Mouse (Mus musculus) stomach, embryonic 16.5 days (tissue): ENCODE measurements at regions not wholly inside any gene's neighbourhood (a gene's known extent, or its start where the extent isn't known, plus 50 kb on each side); places are given as distances from the start of the nearest gene placed in this dataset.

Source experiments
- ATAC-seq: fragments of 200-750 bp; cut with Nextera tagmentation; 2 replicates; pipeline ENCODE4 v1.8.0; 2017; ENCODE audit warnings: moderate number of reproducible peaks, moderate TSS enrichment; ENCODE audit not compliant: insufficient read depth, low FRiP score
- H3K27ac ChIP-seq: fragments of 300-500 bp; sonication (generic); 2 replicates; pipeline ENCODE4 v1.5.1; 2014; ENCODE audit warnings: low read length
- H3K27me3 ChIP-seq: fragments of 300-500 bp; sonication (generic); 2 replicates; pipeline ENCODE4 v1.6.1; 2014; ENCODE audit warnings: low read length, control low read depth, mixed read lengths; ENCODE audit not compliant: control insufficient read depth, insufficient read depth
- H3K36me3 ChIP-seq: fragments of 300-500 bp; sonication (generic); 2 replicates; pipeline ENCODE4 v1.6.1; 2014; ENCODE audit warnings: low read length; ENCODE audit not compliant: control insufficient read depth, insufficient read depth
- H3K4me1 ChIP-seq: fragments of 300-500 bp; sonication (generic); 2 replicates; pipeline ENCODE4 v1.6.1; 2014; ENCODE audit warnings: low read length, control low read depth, mixed read lengths; ENCODE audit not compliant: control insufficient read depth, insufficient read depth
- H3K4me2 ChIP-seq: fragments of 300-500 bp; sonication (generic); 2 replicates; pipeline ENCODE4 v1.6.1; 2014; ENCODE audit warnings: low read depth, low read length, mixed read lengths
- H3K4me3 ChIP-seq: fragments of 300-500 bp; sonication (generic); replicated peaks from 2 replicates; pipeline ENCODE4 v1.5.1; 2014; ENCODE audit warnings: mild to moderate bottlenecking, low read length
- H3K9ac ChIP-seq: fragments of 300-500 bp; sonication (generic); 2 replicates; pipeline ENCODE4 v1.6.1; 2014; ENCODE audit warnings: low read length
- H3K9me3 ChIP-seq: fragments of 300-500 bp; sonication (generic); replicated peaks from 2 replicates; pipeline ENCODE4 v1.6.1; 2016; ENCODE audit warnings: low read length, control low read depth; ENCODE audit not compliant: control insufficient read depth
- WGBS: fragments of 180-500 bp; shearing (Covaris S2); extraction: QIAGEN DNeasy Blood & Tissue Kit; methylation state at CpG from one replicate; pipeline ENCODE4 v1.1.7; 2014; 5-methylcytosine and 5-hydroxymethylcytosine counted together

- 72% methylated on average over 4 of the region's 4 CpGs for WGBS
- H3K36me3 ChIP-seq, result no peaks in the 10 kb centered on the region
- no peak for ATAC-seq
- H3K4me1 ChIP-seq, result no peaks in the 10 kb centered on the region
- no peak overlapping the region for H3K4me3 ChIP-seq
- H3K27ac ChIP-seq, result no peak overlapping the region
- no peaks in the 10 kb centered on the region for H3K9me3 ChIP-seq
- H3K4me2 ChIP-seq, result no peak overlapping the region
- H3K9ac ChIP-seq, result no peak overlapping the region
- H3K27me3 ChIP-seq, result no peaks in the 10 kb centered on the region
These were observed 293.4 kb upstream of the Sstr1 start for GRCm38 (mm10) chr12:57918211-57918610.

GRCm38 (mm10) chr12:57922031-57922430 is 289.5 kb upstream of the Sstr1 start:
- Histone ChIP-seq H3K4me2 (no peak overlapping the region), H3K9me3 (no peaks in the 10 kb centered on the region), H3K4me1 (no peaks in the 10 kb centered on the region), H3K4me3 (no peak overlapping the region), H3K27ac (no peak overlapping the region), H3K9ac (no peak overlapping the region), H3K27me3 (no peaks in the 10 kb centered on the region), H3K36me3 (no peaks in the 10 kb centered on the region)
- WGBS, result 51% methylated on average over 1 of the region's 1 CpGs
- no peak for ATAC-seq

GRCm38 (mm10) chr12:57924422-57924821 is 287.1 kb upstream of the Sstr1 start:
- no peak for ATAC-seq
- H3K9me3 ChIP-seq, result no peaks in the 10 kb centered on the region
- H3K27ac ChIP-seq, result no peak overlapping the region
- H3K4me2 ChIP-seq, result no peak overlapping the region
- no peak overlapping the region for H3K9ac ChIP-seq
- WGBS, result 84% methylated on average over 2 of the region's 2 CpGs
- no peak overlapping the region for H3K4me3 ChIP-seq
- no peaks in the 10 kb centered on the region for H3K36me3 ChIP-seq
- H3K27me3 ChIP-seq, result no peaks in the 10 kb centered on the region
- H3K4me1 ChIP-seq, result no peaks in the 10 kb centered on the region

- no peaks in the 10 kb centered on the region for H3K27me3 ChIP-seq
- no peaks in the 10 kb centered on the region for H3K9me3 ChIP-seq
- H3K4me2 ChIP-seq, result no peak overlapping the region
- no peaks in the 10 kb centered on the region for H3K36me3 ChIP-seq
- no peak overlapping the region for H3K4me3 ChIP-seq
- 86% methylated on average over 1 of the region's 1 CpGs for WGBS
- no peak overlapping the region for H3K27ac ChIP-seq
- H3K9ac ChIP-seq, result no peak overlapping the region
- no peaks in the 10 kb centered on the region for H3K4me1 ChIP-seq
- ATAC-seq, result no peak
These were observed 284.7 kb upstream of the Sstr1 start for GRCm38 (mm10) chr12:57926886-57927285.

- H3K4me3 ChIP-seq, result no peak overlapping the region
- whole genome bisulfite sequencing, result 86% methylated on average over 5 of the region's 5 CpGs
These were observed 283.5 kb upstream of the Sstr1 start for GRCm38 (mm10) chr12:57928030-57928429.

GRCm38 (mm10) chr12:57931856-57932255 is 279.7 kb upstream of the Sstr1 start:
- Histone ChIP-seq H3K27ac (no peak overlapping the region), H3K9ac (no peak overlapping the region), H3K4me2 (no peak overlapping the region), H3K36me3 (no peaks in the 10 kb centered on the region), H3K27me3 (no peaks in the 10 kb centered on the region), H3K4me3 (no peak overlapping the region), H3K9me3 (no peaks in the 10 kb centered on the region), H3K4me1 (no peaks in the 10 kb centered on the region)
- 0 out of 2 replicates have a peak, but pooled peaks have one; percentile 29 for ATAC-seq

More at GRCm38 (mm10) chr12:57928030-57928429, 283.5 kb upstream of the Sstr1 start:
- H3K9ac ChIP-seq, result no peak overlapping the region
- no peaks in the 10 kb centered on the region for H3K9me3 ChIP-seq
- no peaks in the 10 kb centered on the region for H3K36me3 ChIP-seq
- H3K27ac ChIP-seq, result no peak overlapping the region
- no peak for ATAC-seq
- no peaks in the 10 kb centered on the region for H3K4me1 ChIP-seq
- H3K27me3 ChIP-seq, result no peaks in the 10 kb centered on the region
- H3K4me2 ChIP-seq, result no peak overlapping the region

GRCm38 (mm10) chr12:57949886-57950285 is 261.7 kb upstream of the Sstr1 start:
- Histone ChIP-seq H3K27ac (no peak overlapping the region), H3K36me3 (no peaks in the 10 kb centered on the region), H3K4me3 (no peak overlapping the region), H3K4me1 (no peaks in the 10 kb centered on the region), H3K27me3 (no peaks in the 10 kb centered on the region), H3K4me2 (no peak overlapping the region), H3K9ac (no peak overlapping the region), H3K9me3 (no peaks in the 10 kb centered on the region)
- WGBS, result 65% methylated on average over 5 of the region's 5 CpGs
- ATAC-seq, result no peak

GRCm38 (mm10) chr12:57958527-57958926 is 253.0 kb upstream of the Sstr1 start:
- ATAC-seq, result no peak
- 80% methylated on average over 2 of the region's 2 CpGs for whole genome bisulfite sequencing
- H3K27me3 ChIP-seq, result no peaks in the 10 kb centered on the region
- no peak overlapping the region for H3K4me3 ChIP-seq
- H3K36me3 ChIP-seq, result no peaks in the 10 kb centered on the region
- no peaks in the 10 kb centered on the region for H3K4me1 ChIP-seq
- H3K4me2 ChIP-seq, result no peak overlapping the region
- H3K9me3 ChIP-seq, result no peaks in the 10 kb centered on the region
- no peak overlapping the region for H3K27ac ChIP-seq
- H3K9ac ChIP-seq, result no peak overlapping the region

GRCm38 (mm10) chr12:57960171-57960570 is 251.4 kb upstream of the Sstr1 start:
- H3K36me3 ChIP-seq, result no peaks in the 10 kb centered on the region
- no peak overlapping the region for H3K9ac ChIP-seq
- no peak overlapping the region for H3K27ac ChIP-seq
- H3K9me3 ChIP-seq, result no peaks in the 10 kb centered on the region
- H3K4me3 ChIP-seq, result no peak overlapping the region
- WGBS, result 84% methylated on average over 6 of the region's 6 CpGs
- H3K4me2 ChIP-seq, result no peak overlapping the region
- H3K4me1 ChIP-seq, result no peaks in the 10 kb centered on the region
- no peaks in the 10 kb centered on the region for H3K27me3 ChIP-seq
- no peak for ATAC-seq

GRCm38 (mm10) chr12:57969168-57969567 is 242.4 kb upstream of the Sstr1 start:
- Histone ChIP-seq H3K27ac (no peak overlapping the region), H3K36me3 (no peaks in the 10 kb centered on the region), H3K9me3 (no peaks in the 10 kb centered on the region), H3K4me2 (no peak overlapping the region), H3K9ac (no peak overlapping the region), H3K4me3 (no peak overlapping the region), H3K27me3 (no peaks in the 10 kb centered on the region), H3K4me1 (no peaks in the 10 kb centered on the region)
- WGBS, result 42% methylated on average over 3 of the region's 3 CpGs
- ATAC-seq, result no peak
